ENCODE assay signal across 19 mouse cellular contexts in genomic region chr1:71948686-71949085, GRCm38 (mm10).
"Had no signal": no experiment of that assay in that cellular context is flagged by ENCODE, and none has a peak within 500 bp of the region (broad histone marks: within the 10 kb centered on the region; RNA-seq: fewer than 3 reads in every experiment).

No protein-coding gene starts in this region.

- H3K4me3 ChIP-seq: lung, embryonic 15.5 days; megakaryocyte, embryonic 14.5 days; midbrain, embryonic 13.5 days; midbrain, embryonic 15.5 days; neural tube, embryonic 12.5 days had no signal

- ATAC-seq: lung, postnatal 0 days; midbrain, embryonic 13.5 days; midbrain, embryonic 15.5 days had no signal

- H3K27me3 ChIP-seq: lung, embryonic 15.5 days; megakaryocyte, embryonic 14.5 days; midbrain, embryonic 13.5 days; midbrain, embryonic 15.5 days; neural tube, embryonic 12.5 days had no signal

- H3K36me3 ChIP-seq: lung, embryonic 15.5 days; midbrain, embryonic 13.5 days; midbrain, embryonic 15.5 days; neural tube, embryonic 12.5 days had no signal

- H3K9me3 ChIP-seq: lung, embryonic 15.5 days; megakaryocyte, embryonic 14.5 days; midbrain, embryonic 13.5 days; midbrain, embryonic 15.5 days; neural tube, embryonic 12.5 days had no signal

- DNase-seq: lung, adult 2 months; lung, postnatal 14 days; lung, postnatal 36 days; retina, postnatal 1 day; right cerebral cortex, adult 18-20 months; right cerebral cortex, postnatal 25 days; right cerebral cortex, postnatal 4 days; spleen, adult 18-20 months; thymus, adult 18-20 months; thymus, postnatal 14 days; thymus, postnatal 36 days had no signal

- H3K9ac ChIP-seq: lung, embryonic 15.5 days; midbrain, embryonic 13.5 days; midbrain, embryonic 15.5 days; neural tube, embryonic 12.5 days had no signal

- H3K27ac ChIP-seq: lung, embryonic 15.5 days; macrophage; midbrain, embryonic 13.5 days; midbrain, embryonic 15.5 days; neural tube, embryonic 12.5 days had no signal

- H3K4me1 ChIP-seq: lung, embryonic 15.5 days; megakaryocyte, embryonic 14.5 days; midbrain, embryonic 13.5 days; midbrain, embryonic 15.5 days; neural tube, embryonic 12.5 days had no signal

- H3K4me2 ChIP-seq: lung, embryonic 15.5 days; midbrain, embryonic 11.5 days; midbrain, embryonic 13.5 days; midbrain, embryonic 15.5 days; neural tube, embryonic 12.5 days had no signal
